Mouse (Mus musculus) heart, embryonic 13.5 days (tissue): ENCODE results near the gene Ccdc63. TPM values are rescaled to one million over a fixed set of nuclear protein-coding genes. Genes with fewer than 3 reads are reported as not detected.
A peak's percentile ranks its signal among the peaks of the same experiment; 100 is the strongest.

ENCODE experiments used
- ATAC-seq: fragments of 200-750 bp; cut with Nextera tagmentation; 2 replicates; pipeline ENCODE4 v1.8.0; 2017; ENCODE audit warnings: moderate TSS enrichment; ENCODE audit not compliant: insufficient number of reproducible peaks, low FRiP score, low TSS enrichment; ENCODE audit errors: extremely low read depth
- H3K27ac ChIP-seq: fragments of 300-500 bp; sonication (generic); replicated peaks from 2 replicates; pipeline ENCODE4 v1.5.1; 2015; ENCODE audit warnings: moderate library complexity, mild to moderate bottlenecking, inconsistent platforms
- H3K27me3 ChIP-seq: fragments of 300-500 bp; sonication (generic); replicated peaks from 2 replicates; pipeline ENCODE4 v1.6.1; 2015; ENCODE audit warnings: mild to moderate bottlenecking, inconsistent platforms
- H3K36me3 ChIP-seq: fragments of 300-500 bp; sonication (generic); 2 replicates; pipeline ENCODE4 v1.6.1; 2015; ENCODE audit warnings: mild to moderate bottlenecking, inconsistent platforms
- H3K4me1 ChIP-seq: fragments of 300-500 bp; sonication (generic); 2 replicates; pipeline ENCODE4 v1.6.1; 2015; ENCODE audit warnings: inconsistent platforms
- H3K4me2 ChIP-seq: fragments of 300-500 bp; sonication (generic); 2 replicates; pipeline ENCODE4 v1.6.1; 2015; ENCODE audit warnings: inconsistent platforms, mild to moderate bottlenecking, moderate library complexity
- H3K4me3 ChIP-seq: fragments of 300-500 bp; sonication (generic); 2 replicates; pipeline ENCODE4 v1.5.1; 2015; ENCODE audit warnings: moderate library complexity, mild to moderate bottlenecking, inconsistent platforms
- H3K9ac ChIP-seq: fragments of 300-500 bp; sonication (generic); 2 replicates; pipeline ENCODE4 v1.6.1; 2015; ENCODE audit warnings: inconsistent platforms, mild to moderate bottlenecking, moderate library complexity
- H3K9me3 ChIP-seq: fragments of 300-500 bp; sonication (generic); 2 replicates; pipeline ENCODE4 v1.6.1; 2016; ENCODE audit warnings: inconsistent platforms
- WGBS: fragments of 180-500 bp; shearing (Covaris S2); methylation state at CpG from one replicate; pipeline ENCODE4 v1.1.7; 2015; ENCODE audit warnings: mixed read lengths; 5-methylcytosine and 5-hydroxymethylcytosine counted together
- polyA plus RNA-seq: library from polyadenylated mRNA; unstranded; fragments of >200 nt; fragmentation: Nextera tagmentation; extraction: Ambion mirVana; gene quantifications from 2 replicates; pipeline ENCODE4 v1.2.1, GENCODE M21; 2015

Ccdc63 gene
- polyA plus RNA-seq, 1 experiment from 2014 or later: not detected

- Histone ChIP-seq H3K4me2 (no peak overlapping the region), H3K9ac (0 out of 2 replicates have a peak overlapping the region, but pooled peaks have one; percentile 30), H3K27me3 (peaks cover 6% of the 10 kb centered on the region; the same call in 1 of the 2 replicates), H3K9me3 (no peaks in the 10 kb centered on the region), H3K4me3 (no peak overlapping the region), H3K27ac (peak overlapping the region; percentile 81), H3K36me3 (no peaks in the 10 kb centered on the region), H3K4me1 (peaks cover 43% of the 10 kb centered on the region)
- no peak for ATAC-seq
- WGBS: 73% methylated on average over 3 of the region's 3 CpGs
Measured at GRCm38 (mm10) chr5:122135290-122135882, 5.2 kb downstream of the Ccdc63 start.

GRCm38 (mm10) chr5:122134395-122135289 lies 6.0 kb downstream of the Ccdc63 start:
- Histone ChIP-seq H3K9ac (no peak overlapping the region), H3K4me2 (no peak overlapping the region), H3K4me1 (peaks cover 43% of the 10 kb centered on the region), H3K4me3 (no peak overlapping the region), H3K27ac (no peak overlapping the region), H3K36me3 (no peaks in the 10 kb centered on the region), H3K27me3 (peaks cover 6% of the 10 kb centered on the region; the same call in 1 of the 2 replicates), H3K9me3 (no peaks in the 10 kb centered on the region)
- WGBS: 82% methylated on average over 14 of the region's 14 CpGs
- no peak for ATAC-seq

GRCm38 (mm10) chr5:122133050-122133389 lies 7.6 kb downstream of the Ccdc63 start:
- H3K9me3 ChIP-seq: no peaks in the 10 kb centered on the region
- H3K4me3 ChIP-seq: no peak overlapping the region
- no peak overlapping the region for H3K9ac ChIP-seq
- H3K27ac ChIP-seq: no peak overlapping the region
- no peak overlapping the region for H3K4me2 ChIP-seq
- WGBS: 67% methylated on average over 9 of the region's 9 CpGs
- H3K27me3 ChIP-seq: peaks cover 6% of the 10 kb centered on the region; the same call in 1 of the 2 replicates
- no peak for ATAC-seq
- H3K4me1 ChIP-seq: peaks cover 47% of the 10 kb centered on the region
- H3K36me3 ChIP-seq: no peaks in the 10 kb centered on the region

- Histone ChIP-seq H3K9me3 (no peaks in the 10 kb centered on the region), H3K36me3 (no peaks in the 10 kb centered on the region), H3K4me2 (peak overlapping the region; percentile 94), H3K9ac (peak overlapping the region; percentile 80), H3K27me3 (peaks cover 6% of the 10 kb centered on the region; the same call in 1 of the 2 replicates), H3K27ac (no peak overlapping the region), H3K4me3 (peak overlapping the region; percentile 53), H3K4me1 (peaks cover 44% of the 10 kb centered on the region)
- 21% methylated on average over 26 of the region's 26 CpGs for whole genome bisulfite sequencing
- ATAC-seq: no peak
Measured at GRCm38 (mm10) chr5:122132167-122133049, 8.2 kb downstream of the Ccdc63 start.

GRCm38 (mm10) chr5:122131076-122132051 lies 9.3 kb downstream of the Ccdc63 start:
- Histone ChIP-seq H3K36me3 (no peaks in the 10 kb centered on the region), H3K27me3 (peaks cover 9% of the 10 kb centered on the region; the same call in 1 of the 2 replicates), H3K27ac (no peak overlapping the region), H3K9ac (peak overlapping the region; percentile 80), H3K9me3 (no peaks in the 10 kb centered on the region), H3K4me1 (peaks cover 34% of the 10 kb centered on the region), H3K4me3 (peak overlapping the region; percentile 53), H3K4me2 (peak overlapping the region; percentile 94)
- ATAC-seq: peak; percentile 54; the same call in 1 of the 2 replicates
- 10% methylated on average over 34 of the region's 34 CpGs for WGBS

GRCm38 (mm10) chr5:122130341-122130998 lies 10.2 kb downstream of the Ccdc63 start:
- Histone ChIP-seq H3K27ac (no peak overlapping the region), H3K27me3 (peaks cover 9% of the 10 kb centered on the region; the same call in 1 of the 2 replicates), H3K9me3 (no peaks in the 10 kb centered on the region), H3K4me3 (no peak overlapping the region), H3K4me2 (no peak overlapping the region), H3K4me1 (peaks cover 25% of the 10 kb centered on the region), H3K9ac (no peak overlapping the region), H3K36me3 (no peaks in the 10 kb centered on the region)
- ATAC-seq: no peak
- WGBS: 72% methylated on average over 11 of the region's 11 CpGs

GRCm38 (mm10) chr5:122129068-122129655 lies 11.5 kb downstream of the Ccdc63 start:
- Histone ChIP-seq H3K27me3 (peaks cover 11% of the 10 kb centered on the region; the same call in 1 of the 2 replicates), H3K27ac (no peak overlapping the region), H3K4me1 (peaks cover 18% of the 10 kb centered on the region), H3K9me3 (no peaks in the 10 kb centered on the region), H3K4me3 (no peak overlapping the region), H3K4me2 (no peak overlapping the region), H3K9ac (peak overlapping the region; percentile 42; the same call in 1 of the 2 replicates), H3K36me3 (no peaks in the 10 kb centered on the region)
- 29% methylated on average over 16 of the region's 16 CpGs for WGBS
- ATAC-seq: no peak

- ATAC-seq: no peak
- 0 out of 2 replicates have a peak, but pooled peaks cover 5% of the 10 kb centered on the region for H3K27me3 ChIP-seq
- WGBS: 72% methylated on average over 8 of the region's 8 CpGs
- no peaks in the 10 kb centered on the region for H3K36me3 ChIP-seq
- no peaks in the 10 kb centered on the region for H3K9me3 ChIP-seq
- no peak overlapping the region for H3K9ac ChIP-seq
- no peak overlapping the region for H3K27ac ChIP-seq
- 0 out of 2 replicates have a peak, but pooled peaks cover 4% of the 10 kb centered on the region for H3K4me1 ChIP-seq
- H3K4me3 ChIP-seq: no peak overlapping the region
- H3K4me2 ChIP-seq: no peak overlapping the region
Measured at GRCm38 (mm10) chr5:122125211-122125760, 15.3 kb downstream of the Ccdc63 start.

GRCm38 (mm10) chr5:122116243-122116642 lies 24.4 kb downstream of the Ccdc63 start:
- Histone ChIP-seq H3K36me3 (no peaks in the 10 kb centered on the region), H3K27ac (no peak overlapping the region), H3K27me3 (no peaks in the 10 kb centered on the region), H3K4me1 (no peaks in the 10 kb centered on the region), H3K4me3 (no peak overlapping the region), H3K4me2 (no peak overlapping the region), H3K9me3 (no peaks in the 10 kb centered on the region), H3K9ac (no peak overlapping the region)
- 80% methylated on average over 6 of the region's 6 CpGs for WGBS
- no peak for ATAC-seq
